Mouse (Mus musculus) kidney, postnatal 0 days (tissue): Measurements from ENCODE around the gene Wdhd1. TPM values are rescaled to one million over a fixed set of nuclear protein-coding genes. Genes with fewer than 3 reads are reported as not detected.

Experiments
- ATAC-seq: fragments of 200-750 bp; cut with Nextera tagmentation; replicated peaks from 2 replicates; pipeline ENCODE4 v1.8.0; 2017; ENCODE audit warnings: low read depth, moderate number of reproducible peaks, moderate TSS enrichment, moderate library complexity; ENCODE audit not compliant: low FRiP score
- DNase-seq: peaks from one replicate; pipeline ENCODE4 v3.0.0-alpha.2; 2016; ENCODE audit warnings: low spot score
- H3K27ac ChIP-seq: fragments of 300-500 bp; sonication (generic); 2 replicates; pipeline ENCODE4 v1.5.1; 2014; ENCODE audit warnings: mild to moderate bottlenecking
- H3K27me3 ChIP-seq: fragments of 300-500 bp; sonication (generic); 2 replicates; pipeline ENCODE4 v1.6.1; 2014; ENCODE audit warnings: low read length, mixed read lengths; ENCODE audit not compliant: insufficient read depth
- H3K36me3 ChIP-seq: fragments of 300-500 bp; sonication (generic); 2 replicates; pipeline ENCODE4 v1.6.1; 2014; ENCODE audit warnings: low read length, mixed read lengths; ENCODE audit not compliant: insufficient read depth
- H3K4me1 ChIP-seq: fragments of 300-500 bp; sonication (generic); replicated peaks from 2 replicates; pipeline ENCODE4 v1.6.1; 2014; ENCODE audit warnings: antibody characterized with exemption, low read length, mixed read lengths; ENCODE audit not compliant: insufficient read depth
- H3K4me2 ChIP-seq: fragments of 300-500 bp; sonication (generic); 2 replicates; pipeline ENCODE4 v1.6.1; 2014; ENCODE audit warnings: mild to moderate bottlenecking, low read length, moderate library complexity, mixed read lengths
- H3K4me3 ChIP-seq: fragments of 300-500 bp; sonication (generic); replicated peaks from 2 replicates; pipeline ENCODE4 v1.5.1; 2014; ENCODE audit warnings: low read depth, low read length
- H3K9ac ChIP-seq: fragments of 300-500 bp; sonication (generic); 2 replicates; pipeline ENCODE4 v1.6.1; 2014; ENCODE audit warnings: low read depth, low read length
- H3K9me3 ChIP-seq: fragments of 300-500 bp; sonication (generic); replicated peaks from 2 replicates; pipeline ENCODE4 v1.6.1; 2016; ENCODE audit warnings: low read length, inconsistent platforms, mixed read lengths
- CTCF ChIP-seq: IDR thresholded peaks from 2 replicates; pipeline ENCODE4 v1.5.1; 2016; ENCODE audit warnings: antibody characterized with exemption, low read depth, mild to moderate bottlenecking, moderate library complexity
- WGBS: fragments of 180-500 bp; shearing (Covaris S2); extraction: QIAGEN DNeasy Blood & Tissue Kit; methylation state at CpG from one replicate; pipeline ENCODE4 v1.1.7; 2014; 5-methylcytosine and 5-hydroxymethylcytosine counted together
- polyA plus RNA-seq: library from polyadenylated mRNA; unstranded; fragments of >200 nt; fragmentation: Nextera tagmentation; extraction: Ambion mirVana; gene quantifications from 2 replicates; pipeline ENCODE4 v1.2.1, GENCODE M21; 2015

The Wdhd1 gene
- polyA plus RNA-seq, 1 experiment from 2014 or later = 10.9 TPM

- Histone ChIP-seq H3K9ac (no peak overlapping the region), H3K36me3 (no peaks in the 10 kb centered on the region), H3K27ac (no peak overlapping the region), H3K9me3 (no peaks in the 10 kb centered on the region), H3K27me3 (no peaks in the 10 kb centered on the region), H3K4me1 (no peaks in the 10 kb centered on the region), H3K4me3 (no peak overlapping the region), H3K4me2 (no peak overlapping the region)
- DNase-seq = no peak
- no peak for TF ChIP-seq CTCF
- no peak for ATAC-seq
- WGBS = 76% methylated on average over 2 of the region's 2 CpGs
Observed at GRCm38 (mm10) chr14:47233602-47234001, 43.1 kb downstream of the Wdhd1 start.

DNA sequence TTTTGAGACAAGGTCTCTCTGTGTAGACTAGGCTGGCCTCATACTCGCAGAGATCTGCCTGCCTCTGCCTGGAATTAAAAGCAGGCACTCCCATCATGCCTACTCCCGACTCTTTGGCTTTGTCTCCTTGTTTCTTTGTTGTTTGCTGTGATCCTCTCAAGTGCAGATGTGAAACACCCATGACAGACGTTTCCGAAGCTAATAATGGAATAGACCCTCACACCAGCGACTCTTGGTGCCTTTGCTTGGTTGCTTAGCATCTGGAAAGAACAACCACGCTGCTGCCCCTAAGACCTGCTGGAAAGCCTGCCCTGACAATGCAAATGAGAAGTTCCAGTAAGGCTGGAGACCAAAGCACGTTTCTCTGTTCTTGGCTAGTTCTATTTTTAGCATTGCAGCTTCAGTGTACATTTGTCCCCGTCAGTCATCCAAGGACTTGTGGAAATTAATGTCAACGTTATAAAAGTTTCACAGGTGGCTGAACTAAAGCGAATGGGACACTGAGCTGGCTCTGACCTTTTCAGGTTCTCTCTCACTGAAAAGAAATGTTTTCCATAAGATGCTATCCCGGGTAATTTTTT lies 46.8 kb downstream of the Wdhd1 start:
- ATAC-seq (no peak), DNase-seq (no peak)
- Histone ChIP-seq H3K27me3 (no peaks in the 10 kb centered on the region), H3K27ac (no peak overlapping the region), H3K36me3 (no peaks in the 10 kb centered on the region), H3K4me3 (no peak overlapping the region), H3K4me2 (no peak overlapping the region), H3K4me1 (no peaks in the 10 kb centered on the region), H3K9me3 (no peaks in the 10 kb centered on the region), H3K9ac (no peak overlapping the region)
- TF ChIP-seq CTCF = no peak
- WGBS = 68% methylated on average over 11 of the region's 11 CpGs

- Histone ChIP-seq H3K4me1 (no peaks in the 10 kb centered on the region), H3K4me2 (no peak overlapping the region), H3K27me3 (no peaks in the 10 kb centered on the region), H3K4me3 (no peak overlapping the region), H3K27ac (no peak overlapping the region), H3K9ac (no peak overlapping the region), H3K9me3 (no peaks in the 10 kb centered on the region), H3K36me3 (no peaks in the 10 kb centered on the region)
- ATAC-seq = no peak
- TF ChIP-seq CTCF = no peak
- 87% methylated on average over 8 of the region's 8 CpGs for WGBS
- DNase-seq = no peak
Observed at GRCm38 (mm10) chr14:47225931-47226330, 50.7 kb downstream of the Wdhd1 start.

GRCm38 (mm10) chr14:47224476-47225325 lies 52.0 kb downstream of the Wdhd1 start:
- no peak for ATAC-seq
- Histone ChIP-seq H3K4me1 (no peaks in the 10 kb centered on the region), H3K27ac (no peak overlapping the region), H3K27me3 (no peaks in the 10 kb centered on the region), H3K9me3 (no peaks in the 10 kb centered on the region), H3K9ac (no peak overlapping the region), H3K4me2 (no peak overlapping the region), H3K36me3 (no peaks in the 10 kb centered on the region), H3K4me3 (no peak overlapping the region)
- DNase-seq = no peak
- TF ChIP-seq CTCF = no peak
- 79% methylated on average over 10 of the region's 10 CpGs for WGBS

GRCm38 (mm10) chr14:47222631-47223450 lies 53.8 kb downstream of the Wdhd1 start:
- Histone ChIP-seq H3K36me3 (no peaks in the 10 kb centered on the region), H3K9me3 (no peaks in the 10 kb centered on the region), H3K27me3 (no peaks in the 10 kb centered on the region), H3K9ac (no peak overlapping the region), H3K4me2 (no peak overlapping the region), H3K4me1 (no peaks in the 10 kb centered on the region), H3K4me3 (no peak overlapping the region), H3K27ac (no peak overlapping the region)
- TF ChIP-seq CTCF = no peak
- no peak for ATAC-seq
- WGBS = 67% methylated on average over 11 of the region's 11 CpGs
- peak; percentile 2 for DNase-seq

GRCm38 (mm10) chr14:47221567-47221966 lies 55.1 kb downstream of the Wdhd1 start:
- no peak overlapping the region for H3K4me2 ChIP-seq
- H3K9me3 ChIP-seq = no peaks in the 10 kb centered on the region
- H3K9ac ChIP-seq = no peak overlapping the region
- H3K27me3 ChIP-seq = no peaks in the 10 kb centered on the region
- DNase-seq (no peak), ATAC-seq (no peak)
- TF ChIP-seq CTCF = no peak
- H3K4me1 ChIP-seq = no peaks in the 10 kb centered on the region
- no peaks in the 10 kb centered on the region for H3K36me3 ChIP-seq
- 85% methylated on average over 11 of the region's 11 CpGs for WGBS
- H3K4me3 ChIP-seq = no peak overlapping the region
- H3K27ac ChIP-seq = no peak overlapping the region
